Mouse (Mus musculus) B cell, adult 67 days (primary cell): ENCODE data around the gene Ankk1. TPM values are rescaled to one million over a fixed set of nuclear protein-coding genes. Genes with fewer than 3 reads are reported as not detected.

Source experiments
- total RNA-seq, 2 experiments: library from RNA; stranded (reverse); gene quantifications; 4 replicates each; pipeline ENCODE4 v1.2.4; 2023

The Ankk1 gene
- not detected for total RNA-seq

DNA sequence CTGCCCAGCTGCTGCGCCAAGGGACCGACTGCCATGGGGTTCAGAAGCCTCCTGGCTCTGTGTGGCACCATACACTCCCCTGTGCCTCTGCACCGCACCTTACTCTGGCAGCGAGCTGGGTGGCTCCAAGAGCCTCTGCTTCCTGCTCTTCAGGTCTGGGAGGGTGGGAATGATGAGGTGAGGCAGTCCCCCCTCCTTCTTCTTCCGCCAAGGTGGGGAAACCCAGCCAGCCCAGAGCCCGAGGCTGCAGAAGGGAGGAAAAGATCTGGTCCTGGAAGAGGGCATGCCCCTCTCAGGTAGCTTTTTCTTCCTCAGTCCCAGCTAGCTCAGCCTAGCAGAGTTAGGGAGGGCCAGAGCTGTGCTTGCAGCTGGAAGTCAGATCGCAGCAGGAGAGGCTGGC lies at the start of gene Ankk1:
Gene Ankk1 (minus strand): TSS at position 101 of the 400 bp plus-strand sequence.

Other genes with a start within 250 kb of the Ankk1 start
- not detected for gene Gm4894, start 176.5 kb downstream of the Ankk1 start, total RNA-seq
- not detected for gene Drd2, start 86.4 kb downstream of the Ankk1 start, total RNA-seq
- not detected for gene Ttc12, start 59.2 kb upstream of the Ankk1 start, total RNA-seq